Mouse (Mus musculus) E14TG2a.4 (cell line): Measurements from ENCODE around the gene Btnl4.

Experiments
- CTCF ChIP-seq: conservative IDR thresholded peaks from 2 replicates; pipeline ENCODE4 v1.5.1; 2014; ENCODE audit warnings: low read length
- POU5F1 ChIP-seq: IDR thresholded peaks from 2 replicates; pipeline ENCODE4 v1.6.1; 2014; ENCODE audit warnings: low read length, borderline replicate concordance

DNA sequence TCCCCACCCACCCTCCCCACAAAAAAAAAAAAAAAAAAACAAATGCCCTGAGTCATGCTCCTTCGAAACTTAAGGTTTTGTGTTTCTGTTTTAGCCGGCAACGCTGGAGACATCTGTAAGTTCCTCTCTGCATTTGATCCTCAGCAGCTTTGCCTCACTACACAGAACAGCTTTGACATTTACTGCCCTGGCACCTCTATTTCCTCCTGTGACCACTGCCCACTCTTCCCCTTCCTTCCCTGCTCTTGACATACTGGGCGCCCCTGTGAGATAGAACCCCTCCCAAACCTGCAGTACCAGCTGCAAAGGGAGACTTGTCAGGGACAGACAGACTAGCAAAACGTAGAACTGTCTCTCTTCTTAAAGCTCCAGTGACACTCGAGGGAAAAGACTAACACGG lies 39.5 kb downstream of the Btnl4 start:
- no peak for TF ChIP-seq CTCF
- no peak for TF ChIP-seq POU5F1
